Mouse (Mus musculus): ENCODE data around the gene Phf7.

The Phf7 gene

DNA sequence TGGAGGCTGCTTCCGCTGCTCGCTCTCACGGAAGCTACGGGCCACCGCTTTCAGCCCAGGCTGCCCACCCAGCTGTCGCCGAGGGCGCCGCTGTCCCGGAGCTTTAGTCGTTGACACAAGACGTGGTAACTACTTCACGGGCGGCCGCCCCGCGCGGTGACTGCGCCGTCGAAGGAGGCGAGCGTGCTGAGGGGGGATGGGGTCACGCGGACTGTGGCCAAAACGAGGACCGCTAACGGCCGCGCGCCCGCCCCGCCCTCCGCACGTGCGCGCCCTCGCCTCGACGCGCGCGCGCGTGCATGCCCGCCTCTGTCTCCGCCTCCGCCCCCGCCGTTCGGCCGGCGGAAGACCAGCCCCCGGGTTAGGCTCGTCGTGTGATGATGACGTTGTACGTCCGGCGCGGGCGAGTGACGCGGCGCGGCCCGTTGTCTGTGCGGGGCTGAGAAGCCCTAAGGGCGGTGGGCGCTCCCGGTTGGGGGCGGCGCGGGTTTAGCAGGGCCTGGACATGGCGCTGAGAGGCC is at the start of gene Phf7, which contains the start of gene Bap1:
Phf7 (minus strand) TSS at position 234 of the 521 bp plus-strand sequence.
Bap1 (plus strand) TSS at position 367 of the 521 bp plus-strand sequence.
- peak; percentile 97 for DNase-seq (ENCODE audit: low read depth, low spot score)

DNA sequence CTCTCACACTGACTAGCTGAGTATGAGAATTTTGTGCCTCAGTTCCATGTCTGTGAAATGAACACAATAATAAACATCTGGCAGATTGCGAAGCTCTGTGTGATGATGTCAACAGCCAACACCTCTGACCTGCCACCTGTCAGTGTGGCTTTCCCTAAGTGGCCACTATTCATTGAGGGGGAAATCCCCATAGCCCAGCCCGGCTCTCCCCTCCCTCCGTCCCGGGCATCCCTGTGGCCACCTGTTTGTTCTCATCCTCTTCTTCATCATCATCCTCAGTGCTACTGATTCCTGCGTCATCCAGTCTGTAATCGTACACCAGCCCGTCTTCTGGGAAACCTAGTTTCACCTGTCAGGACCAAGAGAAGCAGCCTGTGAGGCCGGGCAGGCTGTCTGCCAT is 34.6 kb upstream of the Phf7 start:
- no peak for DNase-seq (ENCODE audit: low read depth, low spot score)

DNA sequence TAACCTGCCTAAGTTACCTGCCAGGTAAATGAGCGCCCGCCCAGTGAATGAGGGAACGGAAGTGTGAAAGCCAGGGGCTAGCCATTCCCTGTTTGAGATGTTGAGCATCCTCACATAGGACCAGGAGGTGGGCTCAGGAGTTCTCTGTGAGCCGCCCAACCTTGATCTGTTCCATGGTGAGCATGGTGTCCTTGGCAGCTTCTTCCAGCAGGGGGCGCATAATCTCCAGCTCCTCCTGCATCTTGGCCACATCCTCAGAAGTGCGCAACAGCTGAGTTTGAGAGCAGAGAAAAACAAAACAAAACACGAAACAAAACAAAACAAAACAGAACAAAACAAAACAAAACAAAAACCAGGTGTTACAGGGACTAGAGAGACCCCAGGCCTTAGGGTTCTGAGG is 21.0 kb upstream of the Phf7 start:
- DNase-seq (ENCODE audit: low read depth, low spot score) = peak; percentile 88

DNA sequence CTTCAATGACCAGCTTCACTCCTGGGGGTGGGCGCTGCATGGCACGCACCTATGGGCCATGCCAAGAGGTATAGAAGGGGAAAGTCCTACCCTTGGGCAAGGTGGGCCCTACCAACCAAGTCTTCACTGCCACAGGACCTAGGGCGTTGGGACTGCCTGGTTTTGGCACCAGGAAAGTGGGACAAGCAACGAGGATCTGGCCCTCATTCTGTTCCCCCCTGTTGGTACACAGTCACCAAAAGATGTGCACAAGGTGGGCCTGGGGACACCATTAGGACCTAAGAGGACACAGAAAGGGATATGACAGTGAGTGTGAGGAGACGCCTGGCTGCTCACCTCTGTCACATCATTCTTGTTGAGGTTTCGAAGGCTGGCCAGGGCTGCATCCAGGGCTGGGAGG is 20.0 kb upstream of the Phf7 start:
- no peak for DNase-seq (ENCODE audit: low read depth, low spot score)

DNA sequence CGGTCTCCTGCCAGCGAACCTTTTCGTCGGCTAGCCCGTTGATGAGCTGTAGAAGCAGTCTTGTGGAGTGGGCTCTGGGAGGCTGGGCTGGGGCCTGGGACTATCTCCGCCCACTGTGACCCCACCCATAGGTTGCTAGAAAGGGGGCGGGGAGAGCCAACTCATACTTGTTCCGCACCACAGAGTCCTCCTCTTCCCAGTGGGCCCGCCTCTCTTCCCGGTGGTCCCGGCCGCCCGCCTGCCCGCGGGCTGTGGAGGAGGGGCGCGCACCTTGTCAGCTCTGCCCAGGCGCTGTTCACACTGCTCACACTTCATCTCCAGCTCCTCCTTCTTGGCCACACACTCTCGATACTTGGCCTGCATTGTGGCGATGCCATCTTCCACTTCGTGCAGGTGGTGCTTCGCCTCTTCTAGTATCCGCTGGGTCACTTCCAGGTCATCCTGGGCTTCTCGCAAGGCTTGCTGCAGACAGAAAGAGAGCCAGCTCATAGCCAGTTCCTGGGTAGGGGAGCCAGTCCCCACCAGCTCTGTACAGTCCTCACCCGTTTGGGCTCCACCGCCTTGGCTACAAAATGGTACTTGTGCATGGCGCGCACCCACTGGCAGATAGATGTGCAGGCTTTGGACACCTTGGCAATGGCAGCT is 18.5 kb upstream of the Phf7 start:
- no peak for DNase-seq (ENCODE audit: low read depth, low spot score)

DNA sequence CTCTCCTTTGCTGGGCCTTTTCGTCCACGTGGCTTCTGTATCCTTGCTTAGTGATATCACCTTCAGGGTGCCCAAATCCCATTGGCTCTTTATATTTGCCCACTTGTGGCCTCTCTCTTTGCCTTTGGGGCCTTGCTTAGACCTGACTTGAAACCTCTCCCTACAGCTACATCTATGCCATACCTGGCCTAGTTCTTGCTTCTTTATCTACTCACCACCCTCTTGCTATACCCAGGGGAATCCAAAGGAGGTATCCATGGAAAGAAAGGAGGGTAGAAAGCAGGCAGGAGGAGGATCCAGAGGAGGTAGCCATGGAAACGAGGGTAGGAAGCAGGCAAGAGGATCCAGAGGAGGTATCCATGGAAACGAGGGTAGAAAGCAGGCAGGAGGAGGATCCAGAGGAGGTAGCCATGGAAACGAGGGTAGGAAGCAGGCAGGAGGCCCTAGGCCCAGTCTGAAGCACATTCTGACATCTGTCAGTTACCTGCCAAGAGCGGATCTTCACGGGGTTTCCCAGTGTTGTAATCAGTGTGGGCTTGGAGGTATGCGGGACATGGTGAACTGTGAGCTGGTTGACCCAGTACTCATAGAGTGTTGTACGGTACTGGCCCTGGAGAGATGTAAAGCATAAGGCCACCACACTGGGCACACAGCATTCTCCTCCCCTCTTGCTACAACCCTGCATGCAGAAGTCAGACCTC is 17.3 kb upstream of the Phf7 start:
- DNase-seq (ENCODE audit: low read depth, low spot score) = no peak

DNA sequence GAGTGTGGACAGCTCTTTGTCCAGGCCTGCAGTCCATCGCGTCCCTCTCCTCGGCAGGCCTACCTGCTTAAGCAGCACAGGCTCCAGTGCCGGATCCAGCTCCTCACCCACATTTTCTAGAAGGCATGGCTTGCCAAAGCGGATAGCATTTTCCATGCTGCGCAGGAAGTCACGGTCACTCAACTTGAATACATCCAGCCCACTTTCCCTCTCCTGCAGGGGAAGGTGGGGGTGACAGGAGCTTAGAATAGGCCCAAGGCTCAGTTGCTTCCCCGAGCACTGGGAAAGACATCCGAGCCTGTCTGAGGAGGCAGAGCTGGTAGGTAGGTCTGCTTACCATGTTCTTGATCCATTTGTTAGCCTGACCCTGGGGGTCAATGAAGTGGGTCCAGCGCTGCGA is 16.5 kb upstream of the Phf7 start:
- DNase-seq (ENCODE audit: low read depth, low spot score) = no peak

DNA sequence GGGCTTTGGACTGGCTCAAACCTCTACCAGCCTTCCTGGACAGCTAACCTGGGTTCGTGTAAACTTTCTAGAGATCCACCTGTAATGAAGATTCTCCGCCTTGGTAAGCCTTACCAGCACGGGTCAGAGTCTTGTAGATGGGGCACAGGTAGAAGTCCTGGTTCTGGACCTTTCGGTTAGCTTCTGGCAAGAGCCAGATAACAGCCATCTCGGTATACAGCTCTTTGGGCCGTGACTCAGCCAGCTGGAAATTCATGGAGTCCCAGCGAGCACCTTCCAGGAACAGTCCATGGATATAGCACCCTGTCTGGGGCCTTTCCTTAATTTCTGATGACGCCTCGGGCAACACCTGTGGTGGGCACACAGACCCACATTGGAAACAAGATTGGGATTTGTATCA is 9.8 kb upstream of the Phf7 start:
- no peak for DNase-seq (ENCODE audit: low read depth, low spot score)

DNA sequence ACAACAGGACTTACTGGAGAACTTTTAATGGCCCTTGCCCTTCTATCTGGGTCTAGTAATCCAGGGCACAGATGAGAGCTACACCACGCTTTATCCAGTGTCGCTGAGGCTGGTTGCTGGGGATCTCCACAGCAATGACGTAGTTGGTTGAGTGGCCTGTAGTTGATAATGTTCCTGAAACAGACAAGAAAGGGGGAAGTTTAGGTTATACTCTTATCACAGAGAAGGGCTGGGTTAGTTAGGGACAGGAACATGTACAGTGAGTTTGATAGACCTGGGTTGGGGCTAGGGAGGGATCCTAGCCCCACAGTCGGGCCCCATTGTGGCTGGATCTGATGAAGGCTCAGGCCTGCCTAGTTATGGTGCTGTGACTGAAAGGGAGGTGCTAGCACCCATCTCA is 9.3 kb upstream of the Phf7 start:
- DNase-seq (ENCODE audit: low read depth, low spot score) = no peak

DNA sequence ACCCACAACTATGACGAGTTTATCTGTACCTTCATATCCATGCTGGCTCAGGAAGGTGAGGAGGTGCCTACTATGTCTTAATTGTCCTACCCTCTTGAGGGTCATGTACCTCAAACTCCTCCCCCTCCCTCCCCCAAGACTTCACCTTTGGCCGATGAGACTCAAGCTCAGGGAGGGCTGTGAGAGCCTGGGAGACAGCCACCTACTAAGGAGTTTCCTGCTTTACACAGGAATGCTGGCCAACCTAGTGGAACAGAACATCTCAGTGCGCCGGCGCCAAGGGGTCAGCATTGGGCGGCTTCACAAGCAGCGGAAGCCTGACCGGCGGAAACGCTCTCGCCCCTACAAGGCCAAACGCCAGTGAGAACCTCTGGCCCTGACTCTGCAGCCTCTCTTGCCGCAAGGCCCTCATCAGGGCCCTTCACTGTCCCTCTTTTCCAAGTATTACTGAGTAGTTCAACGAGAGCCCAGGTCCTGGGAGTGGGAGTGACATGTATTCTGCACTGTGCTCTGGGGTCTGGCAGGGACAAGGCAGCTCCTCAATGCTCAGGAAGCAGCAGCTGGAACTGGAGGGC is 7.4 kb upstream of the Phf7 start:
- no peak for DNase-seq (ENCODE audit: low read depth, low spot score)

DNA sequence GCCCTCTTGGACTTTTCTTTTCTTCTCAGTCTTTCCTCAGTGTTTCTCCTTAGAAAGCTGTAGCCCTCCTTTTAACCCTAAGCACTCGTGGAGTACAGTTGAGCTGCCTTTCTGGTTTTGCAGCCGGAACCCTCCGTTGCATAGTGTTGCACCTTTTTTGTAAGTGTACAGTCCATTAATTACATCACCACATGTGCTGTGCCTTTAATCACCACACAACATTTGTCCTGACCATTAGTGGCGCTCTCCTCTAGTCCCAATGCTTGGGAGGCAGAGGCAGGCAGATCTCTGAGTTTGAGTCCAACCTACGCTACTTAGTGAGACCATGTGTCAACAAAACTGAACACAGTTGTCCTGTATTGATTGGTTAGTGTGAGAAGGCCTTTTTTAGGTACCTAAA is 974 bp upstream of the Phf7 start:
- no peak for DNase-seq (ENCODE audit: low read depth, low spot score)

DNA sequence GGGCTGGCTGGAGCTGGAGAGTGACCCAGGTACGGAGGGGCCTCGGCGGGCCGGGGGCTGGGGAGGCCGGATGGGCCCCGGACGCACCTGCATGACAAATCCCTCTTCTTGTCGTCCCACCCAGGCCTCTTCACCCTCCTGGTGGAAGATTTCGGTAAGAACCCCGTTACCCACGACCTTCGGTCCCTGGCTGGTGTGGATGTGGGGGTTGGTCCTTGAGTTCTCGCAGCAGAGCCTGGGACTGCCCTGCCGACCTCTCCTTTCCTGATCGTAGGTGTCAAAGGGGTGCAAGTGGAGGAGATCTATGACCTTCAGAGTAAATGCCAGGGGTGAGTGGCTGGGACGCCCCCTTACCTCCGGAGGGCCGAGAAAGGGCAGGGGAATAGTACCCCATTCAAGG is 509 bp upstream of the Phf7 start:
- no peak for DNase-seq (ENCODE audit: low read depth, low spot score)

DNA sequence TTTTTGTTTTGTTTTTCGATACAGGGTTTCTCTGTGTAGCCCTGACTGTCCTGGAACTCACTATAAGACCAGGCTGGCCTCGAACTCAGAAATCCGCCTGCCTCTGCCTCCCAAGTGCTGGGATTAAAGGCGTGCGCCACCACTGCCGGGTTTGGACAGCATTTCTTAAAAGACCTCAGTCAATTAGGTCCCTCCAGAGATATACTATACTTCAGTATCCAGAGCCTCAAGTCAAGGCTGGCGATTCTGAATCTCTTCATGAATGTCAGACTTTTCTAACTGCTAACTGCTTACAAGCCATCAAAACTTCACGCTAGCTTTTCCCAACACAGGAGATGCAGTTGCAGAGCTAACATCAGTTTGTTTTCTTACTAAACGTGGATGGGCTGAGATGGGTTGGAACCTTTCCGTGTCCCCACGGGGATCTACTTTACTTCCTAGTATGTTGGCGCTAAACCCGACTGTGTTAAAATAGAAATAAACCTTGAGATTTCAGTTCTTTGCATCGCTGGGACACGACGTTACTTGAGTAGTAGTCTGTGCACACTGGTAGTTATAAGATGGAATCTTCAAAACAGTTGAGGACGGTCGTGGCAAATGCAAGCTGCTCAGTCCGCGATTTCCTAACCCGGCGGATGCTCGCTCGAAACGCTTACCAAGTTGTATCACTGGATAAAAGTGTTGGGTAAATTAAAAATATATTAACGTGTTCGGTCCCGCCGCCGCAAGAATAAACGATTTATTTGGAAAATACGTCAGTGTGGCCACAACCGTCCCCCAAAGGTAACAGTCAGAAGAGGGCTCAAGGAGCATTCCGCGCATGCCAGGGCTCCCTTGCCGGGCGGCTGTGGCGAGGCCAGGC is 664 bp downstream of the Phf7 start:
- no peak for DNase-seq (ENCODE audit: low read depth, low spot score)

DNA sequence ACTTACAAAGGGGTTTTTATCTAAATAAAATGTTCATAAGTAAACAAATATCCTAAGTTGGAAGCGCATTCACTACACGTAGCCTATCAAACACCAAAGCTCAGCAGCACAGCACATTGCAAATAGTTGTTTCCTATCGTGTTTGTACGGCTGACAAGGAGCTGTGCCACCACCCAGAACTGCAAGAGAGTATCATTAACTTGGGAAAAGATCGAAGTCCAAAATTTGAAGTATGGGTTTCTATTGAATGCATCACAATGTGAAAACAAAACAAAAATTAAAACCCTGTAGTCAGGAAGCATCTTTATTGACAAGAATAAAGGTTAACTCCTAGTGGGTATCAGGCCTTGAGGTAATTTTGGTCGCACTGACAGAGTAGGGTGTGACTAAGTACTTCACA is 2.7 kb downstream of the Phf7 start:
- no peak for DNase-seq (ENCODE audit: low read depth, low spot score)

DNA sequence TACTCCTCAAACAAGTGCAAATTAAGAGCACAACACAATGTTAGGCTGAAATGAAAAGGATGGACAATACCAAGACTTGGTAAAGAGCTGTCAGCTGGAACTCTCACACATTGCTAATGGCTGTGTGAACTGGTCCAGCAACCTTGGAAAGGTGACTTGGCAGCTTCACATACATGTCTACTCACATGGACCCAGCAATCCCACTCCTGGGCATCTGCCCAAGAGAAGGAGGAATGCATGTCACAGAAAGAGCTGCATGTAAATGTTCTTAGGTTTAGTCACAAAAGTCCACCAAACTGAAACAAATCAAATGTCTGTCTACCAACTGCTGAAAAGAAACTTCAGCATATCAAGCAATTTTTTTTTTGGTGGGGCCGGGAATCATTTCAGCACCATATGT is 5.2 kb downstream of the Phf7 start:
- no peak for DNase-seq (ENCODE audit: low read depth, low spot score)

DNA sequence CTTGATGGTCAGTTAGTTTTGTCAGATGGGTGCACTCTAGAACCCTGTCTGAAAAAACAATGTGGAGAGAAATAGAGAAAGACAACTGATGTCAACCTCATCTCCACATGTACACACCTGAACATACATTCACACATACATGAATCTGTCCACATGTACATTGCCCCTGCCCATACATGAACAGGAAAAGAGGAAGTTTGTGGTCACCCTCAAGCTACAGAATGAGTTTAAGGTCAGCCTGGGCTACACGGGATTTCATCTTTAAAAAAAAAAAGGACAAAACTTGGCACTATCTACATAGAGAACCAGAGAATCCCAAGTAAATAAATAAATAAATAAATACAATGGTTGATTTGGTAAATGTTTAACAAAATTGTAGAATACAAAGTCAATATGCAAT is 6.3 kb downstream of the Phf7 start:
- DNase-seq (ENCODE audit: low read depth, low spot score) = no peak

DNA sequence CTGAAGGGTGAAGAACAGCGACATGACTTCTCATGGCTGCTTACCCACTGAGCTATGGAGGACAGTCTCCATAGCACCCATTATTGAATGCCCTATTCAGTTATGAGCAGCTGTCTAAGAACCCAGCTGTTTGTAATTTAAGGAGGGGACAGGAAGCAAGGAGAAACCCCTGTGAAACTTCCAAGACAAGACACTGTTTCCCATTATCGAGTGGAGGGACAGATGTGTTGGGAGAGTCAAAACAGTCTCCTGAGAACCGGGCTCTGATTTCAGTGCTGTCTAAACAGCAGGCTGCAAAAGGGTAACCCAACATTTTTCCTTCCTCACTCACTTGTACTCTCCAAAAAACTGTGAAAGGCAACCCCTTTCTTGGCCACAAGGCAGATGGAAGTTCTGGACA is 10.6 kb downstream of the Phf7 start:
- no peak for DNase-seq (ENCODE audit: low read depth, low spot score)

DNA sequence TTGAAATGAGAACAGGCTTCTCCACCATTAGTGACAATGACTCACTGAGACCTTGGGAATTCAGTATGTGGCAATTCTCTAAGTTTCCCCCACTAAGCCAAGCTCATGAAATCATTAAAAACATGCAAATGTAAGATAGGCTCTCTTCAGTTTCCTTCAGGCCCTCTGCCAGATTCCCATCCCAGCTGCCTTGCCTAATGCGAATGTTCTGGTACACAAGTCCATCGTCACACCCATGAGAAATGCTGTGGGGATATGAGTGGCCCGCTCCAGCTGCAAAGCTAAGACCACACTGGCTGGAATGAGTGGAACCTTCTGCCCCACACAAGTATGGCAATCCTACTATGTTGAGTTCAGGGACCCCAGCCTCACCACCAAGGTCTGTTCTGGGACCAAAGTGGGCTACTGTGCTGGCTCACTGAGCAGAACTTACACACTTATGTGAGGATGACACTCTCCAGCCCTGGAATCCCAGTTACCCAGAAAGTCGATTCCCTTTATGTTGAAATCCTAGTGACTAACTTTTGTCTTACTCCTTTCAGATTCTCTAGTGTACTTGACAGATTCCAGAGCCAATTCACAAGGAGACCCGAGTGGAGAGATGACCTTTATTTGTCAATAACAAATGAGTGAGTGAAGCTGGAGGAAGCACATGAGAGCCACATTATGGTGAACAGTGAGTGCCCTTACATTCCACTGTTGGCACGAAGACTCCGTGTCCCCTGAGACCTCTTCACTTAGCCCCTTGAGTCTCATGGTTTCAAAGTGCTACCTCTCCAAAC is 13.8 kb downstream of the Phf7 start:
- DNase-seq (ENCODE audit: low read depth, low spot score) = no peak

DNA sequence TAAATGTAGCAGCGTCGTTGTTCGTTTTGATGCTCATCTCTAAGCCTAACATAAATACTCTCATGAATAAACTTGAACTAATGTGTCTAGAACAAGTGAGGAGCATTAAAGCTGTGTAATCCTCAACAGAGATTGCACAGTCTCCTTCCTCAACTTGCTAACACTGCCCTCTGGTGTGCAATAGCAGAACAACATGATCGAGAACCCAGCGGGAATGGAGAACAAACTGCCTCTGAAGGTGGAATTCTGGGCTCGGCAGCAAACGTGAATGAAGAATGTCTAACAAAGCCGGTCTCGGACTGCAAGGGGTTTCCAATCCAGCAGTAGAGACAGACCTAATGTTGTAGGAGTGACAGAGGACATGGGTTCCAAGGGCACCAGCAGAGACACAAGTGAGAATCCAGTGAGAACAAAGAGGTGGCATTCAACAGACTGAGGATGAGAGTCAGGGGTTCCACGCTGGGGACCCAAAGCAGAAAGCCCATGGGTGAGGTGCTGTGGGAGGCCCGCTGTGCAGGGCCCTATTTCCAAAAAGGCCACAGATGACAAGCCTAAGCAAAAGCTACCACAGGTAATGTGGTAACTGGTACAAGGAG is 17.0 kb downstream of the Phf7 start:
- DNase-seq (ENCODE audit: low read depth, low spot score) = peak; percentile 82

DNA sequence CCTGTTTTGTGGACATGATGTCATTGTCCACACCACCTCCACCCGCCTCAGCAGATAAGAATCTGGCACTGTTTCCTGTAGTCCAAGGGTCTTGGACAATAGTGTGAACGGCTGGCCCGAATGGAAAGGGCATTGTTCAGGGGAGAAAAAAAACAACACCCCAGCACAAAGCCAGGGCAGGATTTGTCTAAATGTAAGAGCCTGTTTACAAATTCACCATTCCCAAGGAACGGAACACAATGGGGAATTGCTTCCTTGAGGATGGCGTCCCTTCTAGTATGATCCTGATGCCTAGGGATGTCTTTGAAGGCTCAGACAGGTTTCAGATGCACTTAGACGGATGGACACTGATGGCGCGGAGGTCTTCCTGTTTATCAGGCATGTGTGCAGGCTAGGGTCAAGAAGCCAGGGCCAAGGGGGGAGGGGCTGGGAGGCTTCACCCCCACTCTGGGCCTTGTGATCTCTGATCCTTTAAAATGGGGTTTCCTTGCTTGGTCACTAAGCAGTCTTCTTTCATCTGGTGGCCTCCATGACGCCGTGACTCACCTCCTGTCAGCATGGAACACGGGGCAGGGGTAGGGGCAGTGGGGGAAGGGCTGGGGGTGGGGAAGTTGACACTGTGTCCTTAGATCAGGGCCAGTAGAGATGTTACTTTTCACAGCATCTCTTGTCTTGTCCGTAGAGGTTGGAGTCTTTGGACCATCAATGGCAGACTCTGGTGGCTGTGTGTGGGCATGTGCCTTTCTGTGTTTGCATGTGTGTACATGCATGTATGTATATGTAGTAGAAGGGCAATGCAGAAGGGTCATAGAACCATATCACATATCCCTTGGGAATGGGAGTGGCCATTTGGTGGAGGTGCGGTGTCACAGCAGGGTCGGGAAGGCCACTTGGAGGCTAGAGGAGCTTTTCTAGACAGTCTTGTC is 17.8 kb downstream of the Phf7 start:
- no peak for DNase-seq (ENCODE audit: low read depth, low spot score)
